Comparison of ENCODE assay signal across 22 mouse cellular contexts in genomic region chr5:31754634-31755033, GRCm38 (mm10). TPM values are rescaled to one million over a fixed set of nuclear protein-coding genes. Genes with fewer than 3 reads are reported as not detected.
DNase-seq lines count a peak whose midpoint lies in the region; ATAC-seq and TF ChIP-seq lines count a peak whose summit lies in the region.
"Had no signal": no experiment of that assay in that cellular context is flagged by ENCODE, and none has a peak within 500 bp of the region (broad histone marks: within the 10 kb centered on the region; RNA-seq: fewer than 3 reads in every experiment).

No protein-coding gene starts in this region.

- TF ChIP-seq EP300 in CH12.LX (IDR thresholded peaks at IDR 0.05; ENCODE audit: low read length) = no peak

- TF ChIP-seq POLR2A in CH12.LX (IDR thresholded peaks at IDR 0.05; ENCODE audit: low read depth, low read length) = no peak

- ATAC-seq in common myeloid progenitor, adult 5-6 weeks (replicated peaks; ENCODE audit: low read depth, poor library complexity, severe bottlenecking) = peak; percentile 54
- ATAC-seq in megakaryocyte, adult 5-6 weeks (ENCODE audit: poor library complexity, severe bottlenecking) = peak; percentile 67
- ATAC-seq: activated CD4-positive, CD25-positive, alpha-beta regulatory T cell, adult 4 months; CD4-positive, CD25-positive, alpha-beta regulatory T cell, adult 4 months; forebrain, embryonic 14.5 days; forebrain, postnatal 0 days; hindbrain, embryonic 16.5 days; intestine, embryonic 15.5 days had no signal

- no peaks in the 10 kb centered on the region for H3K27me3 ChIP-seq in CH12.LX (replicated peaks)
- no peaks in the 10 kb centered on the region for H3K27me3 ChIP-seq in splenic B cell, adult 2 months (ENCODE audit: control insufficient read depth, insufficient read depth, low read length, poor library complexity, severe bottlenecking)
- H3K27me3 ChIP-seq: hindbrain, embryonic 13.5 days; intestine, embryonic 15.5 days had no signal

- no peak for TF ChIP-seq RAD21 in CH12.LX (IDR thresholded peaks at IDR 0.05; ENCODE audit: low read depth, low read length)

- no peak for TF ChIP-seq CTCF in CH12.LX (conservative IDR thresholded peaks at IDR 0.05 in 1 of 2, IDR thresholded peaks at IDR 0.05 in 1 of 2; ENCODE audit: low read depth in 2 of 2, low read length in 2 of 2)

- no peak overlapping the region for H3K27ac ChIP-seq in CH12.LX (ENCODE audit: insufficient read depth, low read depth)
- H3K27ac ChIP-seq: hindbrain, embryonic 13.5 days; intestine, embryonic 15.5 days had no signal

- no peak overlapping the region for H3K4me3 ChIP-seq in CH12.LX (replicated peaks in 1 of 3; ENCODE audit: low read depth in 2 of 3, low read length in 2 of 3, poor library complexity in 1 of 3)
- H3K4me3 ChIP-seq: hindbrain, embryonic 13.5 days; intestine, embryonic 15.5 days had no signal

- H3K9me3 ChIP-seq in CH12.LX (replicated peaks; ENCODE audit: low read length) = no peaks in the 10 kb centered on the region
- H3K9me3 ChIP-seq: hindbrain, embryonic 13.5 days; intestine, embryonic 15.5 days had no signal

- H3K4me2 ChIP-seq in CH12.LX (ENCODE audit: insufficient read depth, low read depth, poor library complexity, severe bottlenecking) = no peak overlapping the region
- H3K4me2 ChIP-seq: heart, embryonic 11.5 days; hindbrain, embryonic 13.5 days; intestine, embryonic 15.5 days had no signal

- no peaks in the 10 kb centered on the region for H3K79me2 ChIP-seq in CH12.LX (replicated peaks; ENCODE audit: control insufficient read depth, extremely low read depth, insufficient read depth, poor library complexity, severe bottlenecking)

- dilution Hi-C loops in CH12.LX (cut with MboI; ENCODE audit: extremely low pct_ligation_motif_present, extremely low pct_unique_long_range_greater_than_20kb, low sequenced_read_pairs) = no loop called here

- H3K4me1 ChIP-seq in CH12.LX (ENCODE audit: control insufficient read depth in 1 of 2, insufficient read depth in 2 of 2) = no peaks in the 10 kb centered on the region
- H3K4me1 ChIP-seq: hindbrain, embryonic 13.5 days; intestine, embryonic 15.5 days had no signal

- in situ Hi-C loops in CH12.LX (cut with MboI; ENCODE audit: low pct_ligation_motif_present, low pct_unique_long_range_greater_than_20kb, low sequenced_read_pairs) = no loop called here

- no peaks in the 10 kb centered on the region for H3K36me3 ChIP-seq in CH12.LX (replicated peaks in 1 of 2; ENCODE audit: control insufficient read depth in 1 of 2, insufficient read depth in 1 of 2, low read length in 1 of 2)
- H3K36me3 ChIP-seq in splenic B cell, adult 2 months (ENCODE audit: control insufficient read depth, insufficient read depth, low read length, poor library complexity, severe bottlenecking) = no peaks in the 10 kb centered on the region
- H3K36me3 ChIP-seq: hindbrain, embryonic 13.5 days; intestine, embryonic 15.5 days had no signal

- DNase-seq in CH12.LX (ENCODE audit: extremely low read depth) = no peak
- peak; percentile 8 for DNase-seq in splenic B cell, adult 2 months (ENCODE audit: low read depth, low spot score)
- no peak for DNase-seq in urinary bladder, postnatal 10 days (ENCODE audit: low spot score)
- no peak for DNase-seq in frontal cortex, postnatal 25 days (ENCODE audit: low spot score in 2 of 2)
- DNase-seq: adrenal gland, postnatal 10 days; adrenal gland, postnatal 36 days; cerebellum, adult 2 months; cerebellum, postnatal 10 days; cerebellum, postnatal 36 days; forebrain, postnatal 0 days; gastrocnemius, postnatal 10 days; gastrocnemius, postnatal 36 days; heart, adult 11 months had no signal

- H3K9ac ChIP-seq in CH12.LX (ENCODE audit: insufficient read depth, low read depth) = no peak overlapping the region
- H3K9ac ChIP-seq: forebrain, postnatal 0 days; hindbrain, embryonic 13.5 days; intestine, embryonic 15.5 days had no signal

TF ChIP-seq in CH12.LX, 34 proteins besides CTCF, POLR2A, EP300 and RAD21:
- no peak for TF ChIP-seq SIN3A (IDR thresholded peaks at IDR 0.05; ENCODE audit: low read length)
- no peak for TF ChIP-seq JUND (conservative IDR thresholded peaks at IDR 0.05; ENCODE audit: low read depth, low read length)
- peak; percentile 48; the same call in 1 of the 2 replicates for TF ChIP-seq ZKSCAN1 (IDR thresholded peaks at IDR 0.05; ENCODE audit: borderline replicate concordance, low read depth, low read length)
- TF ChIP-seq BHLHE40 (IDR thresholded peaks at IDR 0.05; ENCODE audit: low read depth, low read length) = no peak

RNA-seq across cellular contexts. Expression of gene Babam2, which starts 57.1 kb away (rescaled TPM):
- total RNA-seq in CH12.LX (2012; rRNA removed) = 30.0 and 39.8 TPM in 2 replicates
- 29.4 and 38.2 TPM in 2 replicates for total RNA-seq in CH12.LX (2014; rRNA removed)
- polyA plus RNA-seq in CH12.LX (2012; ENCODE audit: insufficient read length, low read depth) = 71.5 and 78.0 TPM in 2 replicates
- 38.9 and 60.6 TPM in 2 replicates for total RNA-seq in common myeloid progenitor, adult 5-6 weeks (2017)
- 106 and 112 TPM in 2 replicates for total RNA-seq in megakaryocyte, adult 5-6 weeks (2015)
- total RNA-seq in megakaryocyte, adult 5-6 weeks (2017) = 41.2 and 55.3 TPM in 2 replicates

RNA-seq across cellular contexts. Expression of gene Rbks, which starts 57.2 kb away (rescaled TPM):
- total RNA-seq in CH12.LX (2012; rRNA removed) = 3.6 and 5.5 TPM in 2 replicates
- 6.5 and 6.8 TPM in 2 replicates for total RNA-seq in CH12.LX (2014; rRNA removed)
- 9.2 and 9.3 TPM in 2 replicates for polyA plus RNA-seq in CH12.LX (2012; ENCODE audit: insufficient read length, low read depth)
- 9.6 and 16.8 TPM in 2 replicates for total RNA-seq in common myeloid progenitor, adult 5-6 weeks (2017)
- total RNA-seq in megakaryocyte, adult 5-6 weeks (2015) = 52.2 and 60.9 TPM in 2 replicates
- 31.0 and 37.4 TPM in 2 replicates for total RNA-seq in megakaryocyte, adult 5-6 weeks (2017)
